Mouse (Mus musculus): Measurements from ENCODE around the gene Hsbp1. TPM values are rescaled to one million over a fixed set of nuclear protein-coding genes. Genes with fewer than 3 reads are reported as not detected.
"Not testable (repeated sequence)": the region's sequence is repeated elsewhere in the genome, so short reads cannot be mapped to it uniquely, and the experiment has no call there.

Gene Hsbp1
- 238 TPM for polyA plus RNA-seq (2012; fragmentation: generic; extraction: Trizol)

GRCm38 (mm10) chr8:119344190-119344856, at the start of gene Hsbp1:
Gene Hsbp1, plus strand, starts transcription at chr8:119344488.
- H3K79me2 ChIP-seq (ENCODE audit: control insufficient read depth, insufficient read depth): peaks cover 10% of the 10 kb centered on the region
- H3K27me3 ChIP-seq (ENCODE audit: control insufficient read depth, insufficient read depth, insufficient read length): peaks cover 6% of the 10 kb centered on the region
- H3K4me3 ChIP-seq: peak within 1 kb of the TSS; percentile 74
- TF ChIP-seq MAX (IDR thresholded peaks at IDR 0.05; ENCODE audit: low read depth) (no peak), REST (IDR thresholded peaks at IDR 0.05; ENCODE audit: insufficient read depth, insufficient read length) (no peak), CEBPB (IDR thresholded peaks at IDR 0.05; ENCODE audit: insufficient read depth, poor library complexity, severe bottlenecking) (no peak), USF1 (IDR thresholded peaks at IDR 0.05; ENCODE audit: low read depth) (peak; percentile 83), POLR2AphosphoS2 (IDR thresholded peaks at IDR 0.05; ENCODE audit: insufficient read length, low read depth) (peak; percentile 87), MYOD1 (IDR thresholded peaks at IDR 0.05; ENCODE audit: control insufficient read depth in 1 of 3, insufficient read length in 2 of 3, low read depth in 2 of 3) (peak in 1 of 3 experiments; percentile 4), SRF (IDR thresholded peaks at IDR 0.05; ENCODE audit: control insufficient read depth, insufficient read length, low read depth) (peak; percentile 90), POLR2A (IDR thresholded peaks at IDR 0.05; ENCODE audit: insufficient read length, low read depth) (peak; percentile 94), MYOG (IDR thresholded peaks at IDR 0.05; ENCODE audit: control insufficient read depth in 1 of 3, insufficient read depth in 1 of 3, insufficient read length in 2 of 3, low read depth in 2 of 3) (no peak), TCF12 (IDR thresholded peaks at IDR 0.05; ENCODE audit: insufficient read depth, poor library complexity, severe bottlenecking) (no peak), E2F4 (IDR thresholded peaks at IDR 0.05; ENCODE audit: insufficient read depth) (no peak), TCF3 (IDR thresholded peaks at IDR 0.05; ENCODE audit: insufficient read length, low read depth) (no peak)
- peak within 1 kb of the TSS; percentile 63 for H3ac ChIP-seq (ENCODE audit: control insufficient read depth, insufficient read length)
- peaks cover 18% of the 10 kb centered on the region for H3K36me3 ChIP-seq (ENCODE audit: control insufficient read depth, insufficient read depth)
- peak within 1 kb of the TSS; percentile 78 for H3K4me2 ChIP-seq (ENCODE audit: low read depth)

GRCm38 (mm10) chr8:119295477-119295876, 48.8 kb upstream of the Hsbp1 start:
- H3K27me3 ChIP-seq (ENCODE audit: control insufficient read depth, insufficient read depth, insufficient read length): no peaks in the 10 kb centered on the region
- H3K79me2 ChIP-seq (ENCODE audit: control insufficient read depth, insufficient read depth): no peaks in the 10 kb centered on the region
- no peak for TF ChIP-seq POLR2AphosphoS2 (IDR thresholded peaks at IDR 0.05; ENCODE audit: insufficient read length, low read depth)
- no peak for TF ChIP-seq CEBPB (IDR thresholded peaks at IDR 0.05; ENCODE audit: insufficient read depth, poor library complexity, severe bottlenecking)
- TF ChIP-seq USF1 (IDR thresholded peaks at IDR 0.05; ENCODE audit: low read depth): no peak
- TF ChIP-seq POLR2A (IDR thresholded peaks at IDR 0.05; ENCODE audit: insufficient read length, low read depth): no peak
- TF ChIP-seq MYOD1 (IDR thresholded peaks at IDR 0.05; ENCODE audit: control insufficient read depth in 1 of 3, insufficient read length in 2 of 3, low read depth in 2 of 3): no peak
- TF ChIP-seq REST (IDR thresholded peaks at IDR 0.05; ENCODE audit: insufficient read depth, insufficient read length): no peak
- TF ChIP-seq TCF12 (IDR thresholded peaks at IDR 0.05; ENCODE audit: insufficient read depth, poor library complexity, severe bottlenecking): no peak
- no peak for TF ChIP-seq TCF3 (IDR thresholded peaks at IDR 0.05; ENCODE audit: insufficient read length, low read depth)
- no peak for TF ChIP-seq E2F4 (IDR thresholded peaks at IDR 0.05; ENCODE audit: insufficient read depth)
- no peak for TF ChIP-seq MYOG (IDR thresholded peaks at IDR 0.05; ENCODE audit: control insufficient read depth in 1 of 3, insufficient read depth in 1 of 3, insufficient read length in 2 of 3, low read depth in 2 of 3)
- no peak for TF ChIP-seq SRF (IDR thresholded peaks at IDR 0.05; ENCODE audit: control insufficient read depth, insufficient read length, low read depth)
- no peak for TF ChIP-seq MAX (IDR thresholded peaks at IDR 0.05; ENCODE audit: low read depth)
- H3K4me3 ChIP-seq: no peak overlapping the region
- no peak overlapping the region for H3K4me2 ChIP-seq (ENCODE audit: low read depth)
- no peak overlapping the region for H3ac ChIP-seq (ENCODE audit: control insufficient read depth, insufficient read length)
- H3K36me3 ChIP-seq (ENCODE audit: control insufficient read depth, insufficient read depth): no peaks in the 10 kb centered on the region

- not testable (repeated sequence) for H3ac ChIP-seq (ENCODE audit: control insufficient read depth, insufficient read length); H3K4me3 ChIP-seq; H3K36me3 ChIP-seq (ENCODE audit: control insufficient read depth, insufficient read depth); H3K4me2 ChIP-seq (ENCODE audit: low read depth); H3K27me3 ChIP-seq (ENCODE audit: control insufficient read depth, insufficient read depth, insufficient read length); H3K79me2 ChIP-seq (ENCODE audit: control insufficient read depth, insufficient read depth)
These were observed 46.5 kb upstream of the Hsbp1 start for GRCm38 (mm10) chr8:119297752-119298151.

- no peaks in the 10 kb centered on the region for H3K36me3 ChIP-seq (ENCODE audit: control insufficient read depth, insufficient read depth)
- H3K27me3 ChIP-seq (ENCODE audit: control insufficient read depth, insufficient read depth, insufficient read length): no peaks in the 10 kb centered on the region
- H3K79me2 ChIP-seq (ENCODE audit: control insufficient read depth, insufficient read depth): no peaks in the 10 kb centered on the region
- H3ac ChIP-seq (ENCODE audit: control insufficient read depth, insufficient read length): no peak overlapping the region
- no peak overlapping the region for H3K4me3 ChIP-seq
- no peak for TF ChIP-seq MAX (IDR thresholded peaks at IDR 0.05; ENCODE audit: low read depth)
- no peak for TF ChIP-seq E2F4 (IDR thresholded peaks at IDR 0.05; ENCODE audit: insufficient read depth)
- no peak for TF ChIP-seq POLR2A (IDR thresholded peaks at IDR 0.05; ENCODE audit: insufficient read length, low read depth)
- TF ChIP-seq MYOG (IDR thresholded peaks at IDR 0.05; ENCODE audit: control insufficient read depth in 1 of 3, insufficient read depth in 1 of 3, insufficient read length in 2 of 3, low read depth in 2 of 3): no peak
- no peak for TF ChIP-seq USF1 (IDR thresholded peaks at IDR 0.05; ENCODE audit: low read depth)
- no peak for TF ChIP-seq TCF3 (IDR thresholded peaks at IDR 0.05; ENCODE audit: insufficient read length, low read depth)
- no peak for TF ChIP-seq SRF (IDR thresholded peaks at IDR 0.05; ENCODE audit: control insufficient read depth, insufficient read length, low read depth)
- TF ChIP-seq TCF12 (IDR thresholded peaks at IDR 0.05; ENCODE audit: insufficient read depth, poor library complexity, severe bottlenecking): no peak
- TF ChIP-seq CEBPB (IDR thresholded peaks at IDR 0.05; ENCODE audit: insufficient read depth, poor library complexity, severe bottlenecking): no peak
- TF ChIP-seq REST (IDR thresholded peaks at IDR 0.05; ENCODE audit: insufficient read depth, insufficient read length): no peak
- H3K4me2 ChIP-seq (ENCODE audit: low read depth): no peak overlapping the region
These were observed 44.0 kb upstream of the Hsbp1 start for GRCm38 (mm10) chr8:119300335-119300734.

- TF ChIP-seq E2F4 (IDR thresholded peaks at IDR 0.05; ENCODE audit: insufficient read depth) (no peak), MYOG (IDR thresholded peaks at IDR 0.05; ENCODE audit: control insufficient read depth in 1 of 3, insufficient read depth in 1 of 3, insufficient read length in 2 of 3, low read depth in 2 of 3) (no peak), POLR2AphosphoS2 (IDR thresholded peaks at IDR 0.05; ENCODE audit: insufficient read length, low read depth) (no peak), SRF (IDR thresholded peaks at IDR 0.05; ENCODE audit: control insufficient read depth, insufficient read length, low read depth) (no peak), MAX (IDR thresholded peaks at IDR 0.05; ENCODE audit: low read depth) (no peak), POLR2A (IDR thresholded peaks at IDR 0.05; ENCODE audit: insufficient read length, low read depth) (no peak), REST (IDR thresholded peaks at IDR 0.05; ENCODE audit: insufficient read depth, insufficient read length) (no peak), TCF3 (IDR thresholded peaks at IDR 0.05; ENCODE audit: insufficient read length, low read depth) (no peak), CEBPB (IDR thresholded peaks at IDR 0.05; ENCODE audit: insufficient read depth, poor library complexity, severe bottlenecking) (no peak), USF1 (IDR thresholded peaks at IDR 0.05; ENCODE audit: low read depth) (no peak), MYOD1 (IDR thresholded peaks at IDR 0.05; ENCODE audit: control insufficient read depth in 1 of 3, insufficient read length in 2 of 3, low read depth in 2 of 3) (no peak), TCF12 (IDR thresholded peaks at IDR 0.05; ENCODE audit: insufficient read depth, poor library complexity, severe bottlenecking) (no peak)
- Histone ChIP-seq H3K4me2 (ENCODE audit: low read depth) (no peak overlapping the region), H3K27me3 (ENCODE audit: control insufficient read depth, insufficient read depth, insufficient read length) (no peaks in the 10 kb centered on the region), H3ac (ENCODE audit: control insufficient read depth, insufficient read length) (no peak overlapping the region), H3K36me3 (ENCODE audit: control insufficient read depth, insufficient read depth) (no peaks in the 10 kb centered on the region), H3K79me2 (ENCODE audit: control insufficient read depth, insufficient read depth) (no peaks in the 10 kb centered on the region), H3K4me3 (no peak overlapping the region)
These were observed 40.1 kb upstream of the Hsbp1 start for GRCm38 (mm10) chr8:119304196-119304595.
